17 mouse cellular contexts compared by ENCODE assay signal in genomic region chrX:13611114-13611513, GRCm38 (mm10). TPM values are rescaled to one million over a fixed set of nuclear protein-coding genes. Genes with fewer than 3 reads are reported as not detected.
"Had no signal": no experiment of that assay in that cellular context is flagged by ENCODE, and none has a peak within 500 bp of the region (broad histone marks: within the 10 kb centered on the region; RNA-seq: fewer than 3 reads in every experiment).

No protein-coding gene starts in this region.

- DNase-seq: retina, postnatal 1 day; right cerebral cortex, adult 18-20 months; right cerebral cortex, postnatal 14 days; right cerebral cortex, postnatal 25 days; right cerebral cortex, postnatal 4 days; spleen, adult 18-20 months; thymus, adult 18-20 months; thymus, adult 2 months; thymus, postnatal 14 days; thymus, postnatal 25 days; thymus, postnatal 36 days; thymus, postnatal 4 days had no signal

- H3K4me3 ChIP-seq: neural tube, embryonic 13.5 days; neural tube, embryonic 15.5 days; stomach, embryonic 15.5 days had no signal

- H3K9me3 ChIP-seq: neural tube, embryonic 13.5 days; neural tube, embryonic 15.5 days; stomach, embryonic 15.5 days had no signal

- H3K36me3 ChIP-seq: stomach, embryonic 15.5 days had no signal

- H3K27ac ChIP-seq: neural tube, embryonic 13.5 days; neural tube, embryonic 15.5 days; stomach, embryonic 15.5 days; stomach, postnatal 0 days had no signal

- H3K4me1 ChIP-seq: neural tube, embryonic 13.5 days; neural tube, embryonic 15.5 days; stomach, embryonic 15.5 days had no signal

- H3K27me3 ChIP-seq: neural tube, embryonic 15.5 days; stomach, embryonic 15.5 days had no signal

- H3K9ac ChIP-seq: neural tube, embryonic 13.5 days; neural tube, embryonic 15.5 days; stomach, embryonic 15.5 days had no signal

RNA-seq across cellular contexts. Expression of gene Gpr34, which starts 20.8 kb away (rescaled TPM):
- polyA plus RNA-seq: small intestine, adult 2 months had no signal

RNA-seq across cellular contexts. Expression of gene Gpr82, which starts 50.0 kb away (rescaled TPM):
- polyA plus RNA-seq: small intestine, adult 2 months; stomach, postnatal 0 days had no signal
